Mouse (Mus musculus) liver, embryonic 14.5 days (tissue): ENCODE results near the gene Gar1.

ENCODE experiments used
- CTCF ChIP-seq: IDR thresholded peaks from 2 replicates; pipeline ENCODE4 v1.5.1; 2016; ENCODE audit warnings: antibody characterized with exemption, low read depth, control low read depth
- EP300 ChIP-seq: IDR thresholded peaks from 2 replicates; pipeline ENCODE4 v1.6.1; 2016; ENCODE audit warnings: antibody characterized with exemption, low read depth

GRCm38 (mm10) chr3:129826691-129827090, 4.5 kb downstream of the Gar1 start:
- TF ChIP-seq CTCF (no peak), EP300 (no peak)
